Mouse (Mus musculus) myocyte (in vitro differentiated cells): Measurements from ENCODE around the gene Arid5b. TPM values are rescaled to one million over a fixed set of nuclear protein-coding genes. Genes with fewer than 3 reads are reported as not detected.
A peak's percentile ranks its signal among the peaks of the same experiment; 100 is the strongest.

Experiments used
- H3K27me3 ChIP-seq: one replicate; pipeline ENCODE4 v1.6.1; 2011; ENCODE audit not compliant: control insufficient read depth, insufficient read depth, insufficient read length
- H3K36me3 ChIP-seq: one replicate; pipeline ENCODE4 v1.6.1; 2011; ENCODE audit not compliant: control insufficient read depth, insufficient read depth
- H3K4me2 ChIP-seq: one replicate; pipeline ENCODE4 v1.6.1; 2011; ENCODE audit warnings: low read depth, control low read depth
- H3K4me3 ChIP-seq: one replicate; pipeline ENCODE4 v1.5.1; 2011; ENCODE audit warnings: mild to moderate bottlenecking, control low read depth, moderate library complexity
- H3K79me2 ChIP-seq: one replicate; pipeline ENCODE4 v1.6.1; 2011; ENCODE audit not compliant: control insufficient read depth, insufficient read depth
- H3ac ChIP-seq: one replicate; pipeline ENCODE4 v1.6.1; 2011; ENCODE audit not compliant: control insufficient read depth, insufficient read length
- CEBPB ChIP-seq: IDR thresholded peaks from 2 replicates; pipeline ENCODE4 v1.6.1; 2011; ENCODE audit warnings: mild to moderate bottlenecking, moderate library complexity; ENCODE audit not compliant: poor library complexity, insufficient read depth, severe bottlenecking
- E2F4 ChIP-seq: IDR thresholded peaks from one replicate; pipeline ENCODE4 v1.6.1; 2011; ENCODE audit warnings: mild to moderate bottlenecking, control low read depth, moderate library complexity; ENCODE audit not compliant: insufficient read depth
- MAX ChIP-seq: IDR thresholded peaks from one replicate; pipeline ENCODE4 v1.6.1; 2011; ENCODE audit warnings: low read depth, mild to moderate bottlenecking, control low read depth
- MYOD1 ChIP-seq, 3 experiments: IDR thresholded peaks; one replicate each; pipeline ENCODE4 v1.6.1; 2011; ENCODE audit warnings: control low read depth in 2 of 3, low read depth in 2 of 3, mild to moderate bottlenecking in 2 of 3, moderate library complexity in 1 of 3; ENCODE audit not compliant: insufficient read length in 2 of 3, control insufficient read depth in 1 of 3
- MYOG ChIP-seq, 3 experiments: IDR thresholded peaks; one replicate each; pipeline ENCODE4 v1.6.1; 2011; ENCODE audit warnings: control low read depth in 2 of 3, low read depth in 2 of 3, mild to moderate bottlenecking in 2 of 3; ENCODE audit not compliant: insufficient read length in 2 of 3, control insufficient read depth in 1 of 3, insufficient read depth in 1 of 3
- POLR2A ChIP-seq: IDR thresholded peaks from one replicate; pipeline ENCODE4 v1.6.1; 2011; ENCODE audit warnings: low read depth, mild to moderate bottlenecking, control low read depth, moderate library complexity; ENCODE audit not compliant: insufficient read length
- POLR2AphosphoS2 ChIP-seq: IDR thresholded peaks from one replicate; pipeline ENCODE4 v1.6.1; 2011; ENCODE audit warnings: low read depth, control low read depth; ENCODE audit not compliant: insufficient read length
- REST ChIP-seq: IDR thresholded peaks from one replicate; pipeline ENCODE4 v1.6.1; 2011; ENCODE audit warnings: mild to moderate bottlenecking, control low read depth, moderate library complexity; ENCODE audit not compliant: insufficient read depth, insufficient read length
- SRF ChIP-seq: IDR thresholded peaks from one replicate; pipeline ENCODE4 v1.6.1; 2011; ENCODE audit warnings: low read depth; ENCODE audit not compliant: control insufficient read depth, insufficient read length
- TCF12 ChIP-seq: IDR thresholded peaks from one replicate; pipeline ENCODE4 v1.6.1; 2011; ENCODE audit warnings: mild to moderate bottlenecking, control low read depth; ENCODE audit not compliant: poor library complexity, insufficient read depth, severe bottlenecking
- TCF3 ChIP-seq: IDR thresholded peaks from one replicate; pipeline ENCODE4 v1.6.1; 2011; ENCODE audit warnings: low read depth, control low read depth; ENCODE audit not compliant: insufficient read length
- USF1 ChIP-seq: IDR thresholded peaks from one replicate; pipeline ENCODE4 v1.6.1; 2011; ENCODE audit warnings: low read depth, mild to moderate bottlenecking, control low read depth, moderate library complexity
- polyA plus RNA-seq: library from polyadenylated mRNA; unstranded; fragments of >200 nt; fragmentation: generic; extraction: Trizol; gene quantifications from one replicate; pipeline ENCODE4 v1.2.1, GENCODE M21; 2012; ENCODE audit warnings: missing spikeins

Arid5b gene
- polyA plus RNA-seq, 1 experiment: 7.7 TPM

GRCm38 (mm10) chr10:68156646-68157245, 121.8 kb downstream of the Arid5b start:
- Histone ChIP-seq H3K36me3 (no peaks in the 10 kb centered on the region), H3K4me3 (peak overlapping the region; percentile 0), H3ac (no peak overlapping the region), H3K79me2 (peaks cover 15% of the 10 kb centered on the region), H3K4me2 (peak overlapping the region; percentile 66), H3K27me3 (no peaks in the 10 kb centered on the region)
- TF ChIP-seq TCF3 (no peak), MYOD1 (IDR thresholded peaks at IDR 0.05; ENCODE audit: control insufficient read depth in 1 of 3, insufficient read length in 2 of 3, low read depth in 2 of 3) (no peak), USF1 (no peak), SRF (no peak), POLR2AphosphoS2 (no peak), TCF12 (no peak)

- no peak for TF ChIP-seq SRF
- TF ChIP-seq MAX: no peak
- TF ChIP-seq MYOG (IDR thresholded peaks at IDR 0.05; ENCODE audit: control insufficient read depth in 1 of 3, insufficient read depth in 1 of 3, insufficient read length in 2 of 3, low read depth in 2 of 3): no peak
- TF ChIP-seq MYOD1 (IDR thresholded peaks at IDR 0.05; ENCODE audit: control insufficient read depth in 1 of 3, insufficient read length in 2 of 3, low read depth in 2 of 3): no peak
- TF ChIP-seq POLR2AphosphoS2: no peak
- TF ChIP-seq TCF3: no peak
- no peak for TF ChIP-seq POLR2A
- TF ChIP-seq E2F4: no peak
- no peak for TF ChIP-seq TCF12
- TF ChIP-seq REST: no peak
- no peak for TF ChIP-seq CEBPB
- TF ChIP-seq USF1: no peak
- H3ac ChIP-seq: no peak overlapping the region
- no peaks in the 10 kb centered on the region for H3K36me3 ChIP-seq
Observed at GRCm38 (mm10) chr10:68156159-68156558, 122.4 kb downstream of the Arid5b start.

GRCm38 (mm10) chr10:68155431-68156119, 123.0 kb downstream of the Arid5b start:
- Histone ChIP-seq H3K4me3 (peak overlapping the region; percentile 0), H3ac (no peak overlapping the region), H3K27me3 (no peaks in the 10 kb centered on the region), H3K4me2 (peak overlapping the region; percentile 66), H3K36me3 (no peaks in the 10 kb centered on the region), H3K79me2 (peaks cover 15% of the 10 kb centered on the region)
- TF ChIP-seq E2F4 (no peak), MYOG (IDR thresholded peaks at IDR 0.05; ENCODE audit: control insufficient read depth in 1 of 3, insufficient read depth in 1 of 3, insufficient read length in 2 of 3, low read depth in 2 of 3) (no peak), TCF12 (no peak)

More at GRCm38 (mm10) chr10:68156159-68156558, 122.4 kb downstream of the Arid5b start:
- peak overlapping the region; percentile 0 for H3K4me3 ChIP-seq
- peak overlapping the region; percentile 66 for H3K4me2 ChIP-seq
- no peaks in the 10 kb centered on the region for H3K27me3 ChIP-seq
- H3K79me2 ChIP-seq: peaks cover 15% of the 10 kb centered on the region

GRCm38 (mm10) chr10:68154046-68154765, 124.3 kb downstream of the Arid5b start:
- no peaks in the 10 kb centered on the region for H3K27me3 ChIP-seq
- H3K4me2 ChIP-seq: no peak overlapping the region
- H3ac ChIP-seq: no peak overlapping the region
- H3K4me3 ChIP-seq: no peak overlapping the region
- TF ChIP-seq POLR2AphosphoS2 (no peak), CEBPB (no peak), REST (no peak), POLR2A (no peak), MYOD1 (IDR thresholded peaks at IDR 0.05; ENCODE audit: control insufficient read depth in 1 of 3, insufficient read length in 2 of 3, low read depth in 2 of 3) (no peak), USF1 (no peak), TCF12 (no peak), MYOG (IDR thresholded peaks at IDR 0.05; ENCODE audit: control insufficient read depth in 1 of 3, insufficient read depth in 1 of 3, insufficient read length in 2 of 3, low read depth in 2 of 3) (no peak), MAX (no peak), SRF (no peak), TCF3 (no peak), E2F4 (no peak)
- no peaks in the 10 kb centered on the region for H3K36me3 ChIP-seq
- peaks cover 15% of the 10 kb centered on the region for H3K79me2 ChIP-seq
